Mouse (Mus musculus) ES-E14 (cell line): ENCODE measurements at regions not wholly inside any gene's neighbourhood (a gene's known extent, or its start where the extent isn't known, plus 50 kb on each side); places are given as distances from the start of the nearest gene placed in this dataset.

Source experiments
- DNase-seq: peaks from one replicate; pipeline ENCODE4 v3.0.0-alpha.2; 2013; ENCODE audit warnings: low read depth, low spot score
- H3K27ac ChIP-seq: 2 replicates; pipeline ENCODE4 v1.5.1; 2012; ENCODE audit warnings: low read depth, mild to moderate bottlenecking, low read length, moderate library complexity, mixed read lengths; ENCODE audit not compliant: poor library complexity, insufficient read depth, severe bottlenecking
- H3K36me3 ChIP-seq: 2 replicates; pipeline ENCODE4 v1.6.1; 2012; ENCODE audit warnings: mild to moderate bottlenecking, low read length, moderate library complexity, mixed read lengths; ENCODE audit not compliant: control insufficient read depth, poor library complexity, insufficient read depth, severe bottlenecking
- H3K4me1 ChIP-seq, 2 experiments: fragments of 150-350 bp in 1 of 2; sonication (generic) in 1 of 2; 2 replicates each; pipeline ENCODE4 v1.6.1; 2012; ENCODE audit warnings: low read length in 2 of 2, mild to moderate bottlenecking in 1 of 2, mixed read lengths in 1 of 2; ENCODE audit not compliant: control insufficient read depth in 2 of 2, insufficient read depth in 2 of 2, poor library complexity in 1 of 2
- H3K4me3 ChIP-seq, 2 experiments: fragments of 150-350 bp in 1 of 2; sonication (generic) in 1 of 2; 2 replicates each; pipeline ENCODE4 v1.5.1; 2012; ENCODE audit warnings: low read length in 2 of 2, low read depth in 1 of 2, mild to moderate bottlenecking in 1 of 2, mixed read lengths in 1 of 2; ENCODE audit not compliant: insufficient read depth in 1 of 2, poor library complexity in 1 of 2, severe bottlenecking in 1 of 2
- H3K9ac ChIP-seq: 2 replicates; pipeline ENCODE4 v1.6.1; 2012; ENCODE audit warnings: low read depth, mild to moderate bottlenecking, low read length, mixed read lengths; ENCODE audit not compliant: poor library complexity, insufficient read depth, severe bottlenecking
- H3K9me3 ChIP-seq: fragments of 150-350 bp; sonication (generic); 2 replicates; pipeline ENCODE4 v1.6.1; 2012; ENCODE audit warnings: low read depth, mild to moderate bottlenecking, low read length; ENCODE audit not compliant: control insufficient read depth, insufficient read depth
- CHD2 ChIP-seq: IDR thresholded peaks from 2 replicates; pipeline ENCODE4 v1.6.1; 2014; ENCODE audit warnings: mild to moderate bottlenecking, low read depth, low read length, inconsistent platforms
- HCFC1 ChIP-seq: IDR thresholded peaks from 2 replicates; pipeline ENCODE4 v1.6.1; 2012; ENCODE audit warnings: low read length, inconsistent platforms, borderline replicate concordance; ENCODE audit not compliant: insufficient read depth
- MAFK ChIP-seq: IDR thresholded peaks from 2 replicates; pipeline ENCODE4 v1.6.1; 2014; ENCODE audit warnings: mild to moderate bottlenecking, low read depth, low read length, inconsistent platforms; ENCODE audit not compliant: insufficient read depth
- ZC3H11A ChIP-seq: IDR thresholded peaks from 2 replicates; pipeline ENCODE4 v1.6.1; 2012; ENCODE audit warnings: low read depth, mild to moderate bottlenecking, inconsistent platforms, low read length, borderline replicate concordance
- ZNF384 ChIP-seq: IDR thresholded peaks from 2 replicates; pipeline ENCODE4 v1.6.1; 2012; ENCODE audit warnings: low read depth, low read length, inconsistent platforms
- in situ Hi-C, 2 experiments: fragments of 600-800 bp; cut with MboI; formaldehyde crosslinking; loops; one replicate each; pipeline ENCODE4 v1.15.1; 2025; ENCODE audit warnings: low sequenced_read_pairs in 2 of 2, inconsistent platforms in 1 of 2; ENCODE audit not compliant: unreplicated experiment in 2 of 2

- in situ Hi-C loops, result no loop called here
- no peak overlapping the region for H3K27ac ChIP-seq
- TF ChIP-seq HCFC1 (no peak), MAFK (no peak), ZC3H11A (no peak), CHD2 (no peak), ZNF384 (no peak)
- H3K9me3 ChIP-seq, result no peaks in the 10 kb centered on the region
- H3K36me3 ChIP-seq, result no peaks in the 10 kb centered on the region
- H3K4me3 ChIP-seq, result no peak overlapping the region
- DNase-seq, result no peak
- H3K9ac ChIP-seq, result no peak overlapping the region
- H3K4me1 ChIP-seq, result no peaks in the 10 kb centered on the region
Measured at GRCm38 (mm10) chr7:36157270-36157945, 354.6 kb upstream of the Zfp507 start.

GRCm38 (mm10) chr7:36156595-36156994, 353.8 kb upstream of the Zfp507 start:
- Histone ChIP-seq H3K9ac (no peak overlapping the region), H3K27ac (no peak overlapping the region)
- in situ Hi-C loops, result no loop called here

GRCm38 (mm10) chr7:36155576-36155975, 352.8 kb upstream of the Zfp507 start:
- Histone ChIP-seq H3K4me1 (no peaks in the 10 kb centered on the region), H3K27ac (no peak overlapping the region), H3K36me3 (no peaks in the 10 kb centered on the region), H3K4me3 (no peak overlapping the region), H3K9me3 (no peaks in the 10 kb centered on the region), H3K9ac (no peak overlapping the region)
- in situ Hi-C loops, result no loop called here
- TF ChIP-seq ZC3H11A (no peak), CHD2 (no peak), MAFK (no peak)
- DNase-seq, result no peak

More at GRCm38 (mm10) chr7:36156595-36156994, 353.8 kb upstream of the Zfp507 start:
- no peaks in the 10 kb centered on the region for H3K4me1 ChIP-seq
- no peaks in the 10 kb centered on the region for H3K36me3 ChIP-seq
- DNase-seq, result no peak
- no peaks in the 10 kb centered on the region for H3K9me3 ChIP-seq
- TF ChIP-seq HCFC1 (no peak), ZNF384 (no peak), CHD2 (no peak), MAFK (no peak), ZC3H11A (no peak)
- no peak overlapping the region for H3K4me3 ChIP-seq

GRCm38 (mm10) chr7:36155159-36155558, 352.4 kb upstream of the Zfp507 start:
- H3K36me3 ChIP-seq, result no peaks in the 10 kb centered on the region
- H3K4me1 ChIP-seq, result no peaks in the 10 kb centered on the region
- no peak for TF ChIP-seq ZNF384
- TF ChIP-seq HCFC1, result no peak
- no peak for DNase-seq
- in situ Hi-C loops, result no loop called here
- no peak overlapping the region for H3K27ac ChIP-seq
- no peak overlapping the region for H3K4me3 ChIP-seq
- no peaks in the 10 kb centered on the region for H3K9me3 ChIP-seq
- no peak overlapping the region for H3K9ac ChIP-seq

GRCm38 (mm10) chr7:36150871-36151560, 348.2 kb upstream of the Zfp507 start:
- H3K36me3 ChIP-seq, result no peaks in the 10 kb centered on the region
- DNase-seq, result no peak
- in situ Hi-C loops, result no loop called here
- H3K4me3 ChIP-seq, result no peak overlapping the region
- no peak overlapping the region for H3K27ac ChIP-seq
- no peak overlapping the region for H3K9ac ChIP-seq
- no peaks in the 10 kb centered on the region for H3K9me3 ChIP-seq
- no peak for TF ChIP-seq CHD2
- TF ChIP-seq ZC3H11A, result no peak
- no peak for TF ChIP-seq HCFC1
- no peak for TF ChIP-seq MAFK
- TF ChIP-seq ZNF384, result no peak
- no peaks in the 10 kb centered on the region for H3K4me1 ChIP-seq
